Mouse (Mus musculus) liver, adult 2 months (tissue): ENCODE measurements around the gene Hdac11.

ENCODE experiments used
- CTCF ChIP-seq: fragments of 200-500 bp; IDR thresholded peaks from 2 replicates; pipeline ENCODE4 v1.5.1; 2011; ENCODE audit warnings: low read depth, low read length, control low read depth
- POLR2A ChIP-seq: fragments of 200-500 bp; IDR thresholded peaks from 2 replicates; pipeline ENCODE4 v1.6.1; 2011; ENCODE audit warnings: low read length, control low read depth; ENCODE audit not compliant: insufficient read depth; ENCODE audit errors: extremely low read depth

DNA sequence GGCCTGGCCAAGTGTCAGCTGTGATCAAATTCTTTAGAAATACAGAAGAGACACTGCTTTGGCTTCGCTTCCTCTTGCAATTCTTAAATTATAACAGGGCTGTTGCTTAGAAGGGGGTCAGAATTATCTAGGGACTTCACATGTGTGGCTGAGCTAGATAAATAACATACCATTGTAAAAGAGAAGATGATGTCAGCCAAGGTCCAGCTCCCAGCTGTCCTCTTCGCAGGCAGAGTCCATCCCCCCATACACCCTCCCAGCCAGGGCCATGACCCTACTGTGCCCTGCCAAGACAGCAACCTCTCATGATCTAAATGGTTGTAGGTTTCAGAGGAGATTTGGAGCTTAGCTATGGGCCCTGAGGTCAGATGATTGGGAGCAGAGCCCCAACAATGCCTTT, 27.5 kb downstream of the Hdac11 start:
- TF ChIP-seq CTCF, result no peak
- TF ChIP-seq POLR2A, result no peak
